8 mouse cellular contexts compared by ENCODE assay signal in genomic region chr11:116020519-116020922, GRCm38 (mm10). TPM values are rescaled to one million over a fixed set of nuclear protein-coding genes. Genes with fewer than 3 reads are reported as not detected.
A peak's percentile ranks its signal among the peaks of the same experiment; 100 is the strongest.
DNase-seq lines count a peak whose midpoint lies in the region; ATAC-seq and TF ChIP-seq lines count a peak whose summit lies in the region.
"Had no signal": no experiment of that assay in that cellular context is flagged by ENCODE, and none has a peak within 500 bp of the region (broad histone marks: within the 10 kb centered on the region; RNA-seq: fewer than 3 reads in every experiment).

No protein-coding gene starts in this region.

- ATAC-seq in kidney, embryonic 16.5 days (ENCODE audit: low FRiP score, low TSS enrichment): no peak

- peaks cover 12% of the 10 kb centered on the region for H3K36me3 ChIP-seq in kidney, embryonic 16.5 days (ENCODE audit: insufficient read depth, low read length)

- no peak overlapping the region for H3K4me2 ChIP-seq in kidney, embryonic 16.5 days (replicated peaks; ENCODE audit: low read depth, low read length)
- H3K4me2 ChIP-seq: heart, embryonic 12.5 days had no signal

- WGBS in kidney, embryonic 16.5 days: 33% methylated on average over 1 of the region's 1 CpGs

- no peak overlapping the region for H3K9ac ChIP-seq in kidney, embryonic 16.5 days (replicated peaks; ENCODE audit: low read length)
- H3K9ac ChIP-seq: heart, embryonic 12.5 days had no signal

- no peaks in the 10 kb centered on the region for H3K9me3 ChIP-seq in kidney, embryonic 16.5 days (ENCODE audit: low read length)
- H3K9me3 ChIP-seq: heart, embryonic 12.5 days had no signal

- H3K4me3 ChIP-seq in kidney, embryonic 16.5 days (ENCODE audit: low read length): no peak overlapping the region
- H3K4me3 ChIP-seq in embryonic fibroblast, embryonic 13.5 days (ENCODE audit: insufficient read depth, low read length): no peak overlapping the region
- H3K4me3 ChIP-seq: heart, embryonic 12.5 days had no signal

- no peak for DNase-seq in kidney, postnatal 10 days
- DNase-seq in 3T3-L1 (ENCODE audit: low read depth, low spot score): peak; percentile 86
- peak; percentile 69 to 72 for DNase-seq in B cell, adult 2 months
- no peak for DNase-seq in right cerebral cortex, postnatal 25 days
- no peak for DNase-seq in embryo, embryonic 10 days (ENCODE audit: low spot score)

- peaks cover 10% of the 10 kb centered on the region; the same call in 1 of the 2 replicates for H3K4me1 ChIP-seq in kidney, embryonic 16.5 days (ENCODE audit: insufficient read depth, low read length)
- no peaks in the 10 kb centered on the region for H3K4me1 ChIP-seq in embryonic fibroblast, embryonic 13.5 days (ENCODE audit: control insufficient read depth, insufficient read depth, low read length)
- H3K4me1 ChIP-seq: heart, embryonic 12.5 days had no signal

- no peak for TF ChIP-seq CTCF in embryonic fibroblast, embryonic 13.5 days (IDR thresholded peaks at IDR 0.05; ENCODE audit: borderline replicate concordance, insufficient read depth, low read length)

- peak; percentile 19; the same call in 1 of the 2 replicates for TF ChIP-seq POLR2A in embryonic fibroblast, embryonic 13.5 days (IDR thresholded peaks at IDR 0.05; ENCODE audit: low read depth, low read length)

- H3K27me3 ChIP-seq in kidney, embryonic 16.5 days (ENCODE audit: insufficient read depth, low read length): no peaks in the 10 kb centered on the region
- H3K27me3 ChIP-seq: heart, embryonic 12.5 days had no signal

- peak overlapping the region; percentile 12; the same call in 1 of the 2 replicates for H3K27ac ChIP-seq in kidney, embryonic 16.5 days (ENCODE audit: low read length)
- no peak overlapping the region for H3K27ac ChIP-seq in embryonic fibroblast, embryonic 13.5 days (ENCODE audit: insufficient read depth, low read length)

RNA-seq across cellular contexts. Expression of gene H3f3b, which starts 7.2 kb away (rescaled TPM):
- 1,676 and 1,744 TPM in 2 replicates for polyA plus RNA-seq in kidney, embryonic 16.5 days (2015; fragmentation: Nextera tagmentation; extraction: Ambion mirVana)
- 339 and 513 TPM in 2 replicates for polyA plus RNA-seq in embryonic fibroblast, embryonic 13.5 days (2011; ENCODE audit: insufficient read length, low read depth, missing spikeins)

RNA-seq across cellular contexts. Expression of gene Galk1, which starts 8.0 kb away (rescaled TPM):
- polyA plus RNA-seq in kidney, embryonic 16.5 days (2015; fragmentation: Nextera tagmentation; extraction: Ambion mirVana): 222 and 240 TPM in 2 replicates
- 50.8 and 58.6 TPM in 2 replicates for polyA plus RNA-seq in embryonic fibroblast, embryonic 13.5 days (2011; ENCODE audit: insufficient read length, low read depth, missing spikeins)

RNA-seq across cellular contexts. Expression of gene Unk, which starts 9.6 kb away (rescaled TPM):
- polyA plus RNA-seq in kidney, embryonic 16.5 days (2015; fragmentation: Nextera tagmentation; extraction: Ambion mirVana): 41.2 and 46.6 TPM in 2 replicates
- 16.9 and 18.8 TPM in 2 replicates for polyA plus RNA-seq in embryonic fibroblast, embryonic 13.5 days (2011; ENCODE audit: insufficient read length, low read depth, missing spikeins)

RNA-seq across cellular contexts. Expression of gene Itgb4, which starts 46.0 kb away (rescaled TPM):
- polyA plus RNA-seq in kidney, embryonic 16.5 days (2015; fragmentation: Nextera tagmentation; extraction: Ambion mirVana): 2.5 and 3.4 TPM in 2 replicates
- polyA plus RNA-seq in embryonic fibroblast, embryonic 13.5 days (2011; ENCODE audit: insufficient read length, low read depth, missing spikeins): 1.3 and 2.1 TPM in 2 replicates

RNA-seq across cellular contexts. Expression of gene Unc13d, which starts 57.2 kb away (rescaled TPM):
- polyA plus RNA-seq in kidney, embryonic 16.5 days (2015; fragmentation: Nextera tagmentation; extraction: Ambion mirVana): 1.00 and 1.4 TPM in 2 replicates
- polyA plus RNA-seq in embryonic fibroblast, embryonic 13.5 days (2011; ENCODE audit: insufficient read length, low read depth, missing spikeins): not detected in 2 replicates

Comparison
In these comparisons a context has a peak if more than half of its experiments do, and no peak if none do; other contexts are left out.
1. DNase-seq: peak in 3T3-L1 (single experiment) and B cell, adult 2 months (2 of 2); none in kidney, postnatal 10 days (single experiment), right cerebral cortex, postnatal 25 days (single experiment) and embryo, embryonic 10 days (single experiment).